Mouse (Mus musculus): Measurements from ENCODE around the gene Tmem217. TPM values are rescaled to one million over a fixed set of nuclear protein-coding genes. Genes with fewer than 3 reads are reported as not detected.

Tmem217 gene
- polyA plus RNA-seq, 1 experiment from 2014 or later = 2.5 TPM

- Histone ChIP-seq H3K9me3 (no peaks in the 10 kb centered on the region), H3K27me3 (ENCODE audit: insufficient read depth, poor library complexity, severe bottlenecking) (no peaks in the 10 kb centered on the region), H3K27ac (no peak overlapping the region), H3K4me1 (replicated peaks) (no peaks in the 10 kb centered on the region), H3K4me3 (no peak overlapping the region), H3K36me3 (peaks cover 97% of the 10 kb centered on the region)
- WGBS = 86% methylated on average over 6 of the region's 6 CpGs
- no peak for DNase-seq (ENCODE audit: low spot score)
These were observed 17.6 kb upstream of the Tmem217 start for GRCm38 (mm10) chr17:29569831-29570230.

GRCm38 (mm10) chr17:29568435-29568834 is 16.2 kb upstream of the Tmem217 start:
- WGBS = 86% methylated on average over 15 of the region's 15 CpGs
- no peak overlapping the region for H3K4me3 ChIP-seq

GRCm38 (mm10) chr17:29565521-29565920 is 13.3 kb upstream of the Tmem217 start:
- DNase-seq (ENCODE audit: low spot score) = no peak
- H3K27ac ChIP-seq = no peak overlapping the region
- H3K27me3 ChIP-seq (ENCODE audit: insufficient read depth, poor library complexity, severe bottlenecking) = no peaks in the 10 kb centered on the region
- H3K36me3 ChIP-seq = peaks cover 66% of the 10 kb centered on the region
- H3K4me1 ChIP-seq (replicated peaks) = no peaks in the 10 kb centered on the region
- H3K4me3 ChIP-seq = no peak overlapping the region
- WGBS = 98% methylated on average over 5 of the region's 5 CpGs
- H3K9me3 ChIP-seq = no peaks in the 10 kb centered on the region

More at GRCm38 (mm10) chr17:29568435-29568834, 16.2 kb upstream of the Tmem217 start:
- peaks cover 95% of the 10 kb centered on the region for H3K36me3 ChIP-seq
- H3K27me3 ChIP-seq (ENCODE audit: insufficient read depth, poor library complexity, severe bottlenecking) = no peaks in the 10 kb centered on the region
- no peaks in the 10 kb centered on the region for H3K4me1 ChIP-seq (replicated peaks)
- H3K27ac ChIP-seq = no peak overlapping the region
- no peak for DNase-seq (ENCODE audit: low spot score)
- no peaks in the 10 kb centered on the region for H3K9me3 ChIP-seq

- peaks cover 28% of the 10 kb centered on the region for H3K36me3 ChIP-seq
- 0 out of 2 replicates have a peak, but pooled peaks cover 5% of the 10 kb centered on the region for H3K9me3 ChIP-seq
- H3K4me3 ChIP-seq = no peak overlapping the region
- 85% methylated on average over 5 of the region's 5 CpGs for WGBS
- DNase-seq (ENCODE audit: low spot score) = no peak
- H3K27ac ChIP-seq = no peak overlapping the region
- no peaks in the 10 kb centered on the region for H3K27me3 ChIP-seq (ENCODE audit: insufficient read depth, poor library complexity, severe bottlenecking)
- peaks cover 10% of the 10 kb centered on the region for H3K4me1 ChIP-seq (replicated peaks)
These were observed 6.3 kb upstream of the Tmem217 start for GRCm38 (mm10) chr17:29558476-29558875.

GRCm38 (mm10) chr17:29556893-29557292 is 4.7 kb upstream of the Tmem217 start:
- 0 out of 2 replicates have a peak, but pooled peaks cover 5% of the 10 kb centered on the region for H3K9me3 ChIP-seq
- 91% methylated on average over 7 of the region's 7 CpGs for WGBS

GRCm38 (mm10) chr17:29556456-29556855 is 4.3 kb upstream of the Tmem217 start:
- Histone ChIP-seq H3K9me3 (0 out of 2 replicates have a peak, but pooled peaks cover 5% of the 10 kb centered on the region), H3K27ac (no peak overlapping the region), H3K36me3 (peaks cover 28% of the 10 kb centered on the region), H3K27me3 (ENCODE audit: insufficient read depth, poor library complexity, severe bottlenecking) (no peaks in the 10 kb centered on the region), H3K4me3 (no peak overlapping the region), H3K4me1 (replicated peaks) (peaks cover 12% of the 10 kb centered on the region)
- 94% methylated on average over 10 of the region's 10 CpGs for WGBS
- no peak for DNase-seq (ENCODE audit: low spot score)

More at GRCm38 (mm10) chr17:29556893-29557292, 4.7 kb upstream of the Tmem217 start:
- Histone ChIP-seq H3K4me3 (no peak overlapping the region), H3K4me1 (replicated peaks) (peaks cover 10% of the 10 kb centered on the region), H3K27ac (no peak overlapping the region), H3K36me3 (peaks cover 28% of the 10 kb centered on the region), H3K27me3 (ENCODE audit: insufficient read depth, poor library complexity, severe bottlenecking) (no peaks in the 10 kb centered on the region)
- DNase-seq (ENCODE audit: low spot score) = no peak

- Histone ChIP-seq H3K36me3 (peaks cover 17% of the 10 kb centered on the region), H3K4me3 (no peak overlapping the region), H3K27me3 (ENCODE audit: insufficient read depth, poor library complexity, severe bottlenecking) (no peaks in the 10 kb centered on the region), H3K9me3 (no peaks in the 10 kb centered on the region), H3K4me1 (replicated peaks) (peaks cover 34% of the 10 kb centered on the region), H3K27ac (no peak overlapping the region)
- DNase-seq (ENCODE audit: low spot score) = no peak
These were observed 2.0 kb upstream of the Tmem217 start for GRCm38 (mm10) chr17:29554176-29554575.

- H3K4me3 ChIP-seq = peak overlapping the region; percentile 99; the same call in 1 of the 2 replicates
- no peaks in the 10 kb centered on the region for H3K9me3 ChIP-seq
- H3K27me3 ChIP-seq (ENCODE audit: insufficient read depth, poor library complexity, severe bottlenecking) = no peaks in the 10 kb centered on the region
- 0 out of 2 replicates have a peak, but pooled peaks cover 5% of the 10 kb centered on the region for H3K36me3 ChIP-seq
- WGBS = 67% methylated on average over 6 of the region's 6 CpGs
- H3K4me1 ChIP-seq (replicated peaks) = peaks cover 28% of the 10 kb centered on the region
- no peak for DNase-seq (ENCODE audit: low spot score)
- no peak overlapping the region for H3K27ac ChIP-seq
These were observed 1.2 kb downstream of the Tmem217 start for GRCm38 (mm10) chr17:29551019-29551418.

- peak within 1 kb of the TSS; percentile 99 for H3K4me3 ChIP-seq
- H3K27me3 ChIP-seq (ENCODE audit: insufficient read depth, poor library complexity, severe bottlenecking) = no peaks in the 10 kb centered on the region
- H3K4me1 ChIP-seq (replicated peaks) = peaks cover 28% of the 10 kb centered on the region
- no peaks in the 10 kb centered on the region for H3K9me3 ChIP-seq
- under 1% methylated on average over 44 of the region's 44 CpGs for WGBS
- peak within 1 kb of the TSS; percentile 96 for H3K27ac ChIP-seq
- peak; percentile 93 for DNase-seq (ENCODE audit: low spot score)
- H3K36me3 ChIP-seq = no peaks in the 10 kb centered on the region
These were observed 2.4 kb downstream of the Tmem217 start, which contains the start of the genes Gm17657 and Tbc1d22b for GRCm38 (mm10) chr17:29549543-29550428. Gm17657 (minus strand) TSS chr17:29549638. Tbc1d22b (plus strand) TSS chr17:29549785.

- DNase-seq (ENCODE audit: low spot score) = no peak
- 54% methylated on average over 8 of the region's 8 CpGs for WGBS
- peak overlapping the region; percentile 99 for H3K4me3 ChIP-seq
- peaks cover 28% of the 10 kb centered on the region for H3K4me1 ChIP-seq (replicated peaks)
- no peaks in the 10 kb centered on the region for H3K27me3 ChIP-seq (ENCODE audit: insufficient read depth, poor library complexity, severe bottlenecking)
- H3K36me3 ChIP-seq = no peaks in the 10 kb centered on the region
- peak overlapping the region; percentile 96; the same call in 1 of the 2 replicates for H3K27ac ChIP-seq
- no peaks in the 10 kb centered on the region for H3K9me3 ChIP-seq
These were observed 3.2 kb downstream of the Tmem217 start for GRCm38 (mm10) chr17:29548994-29549393.

GRCm38 (mm10) chr17:29548494-29548893 is 3.7 kb downstream of the Tmem217 start:
- no peaks in the 10 kb centered on the region for H3K27me3 ChIP-seq (ENCODE audit: insufficient read depth, poor library complexity, severe bottlenecking)
- DNase-seq (ENCODE audit: low spot score) = no peak
- no peak overlapping the region for H3K4me3 ChIP-seq
- H3K4me1 ChIP-seq (replicated peaks) = peaks cover 26% of the 10 kb centered on the region
- no peak overlapping the region for H3K27ac ChIP-seq
- 78% methylated on average over 3 of the region's 3 CpGs for WGBS
- H3K9me3 ChIP-seq = no peaks in the 10 kb centered on the region
- H3K36me3 ChIP-seq = no peaks in the 10 kb centered on the region

- WGBS = 87% methylated on average over 5 of the region's 5 CpGs
These were observed 6.9 kb downstream of the Tmem217 start for GRCm38 (mm10) chr17:29545241-29545640.

GRCm38 (mm10) chr17:29544064-29544463 is 8.1 kb downstream of the Tmem217 start:
- no peak for DNase-seq (ENCODE audit: low spot score)
- Histone ChIP-seq H3K27me3 (ENCODE audit: insufficient read depth, poor library complexity, severe bottlenecking) (no peaks in the 10 kb centered on the region), H3K27ac (no peak overlapping the region), H3K36me3 (no peaks in the 10 kb centered on the region), H3K4me3 (no peak overlapping the region), H3K4me1 (replicated peaks) (peaks cover 1% of the 10 kb centered on the region; the same call in 1 of the 2 replicates), H3K9me3 (no peaks in the 10 kb centered on the region)
- WGBS = 86% methylated on average over 2 of the region's 2 CpGs

More at GRCm38 (mm10) chr17:29545241-29545640, 6.9 kb downstream of the Tmem217 start:
- H3K36me3 ChIP-seq = no peaks in the 10 kb centered on the region
- H3K9me3 ChIP-seq = no peaks in the 10 kb centered on the region
- H3K27me3 ChIP-seq (ENCODE audit: insufficient read depth, poor library complexity, severe bottlenecking) = no peaks in the 10 kb centered on the region
- no peak overlapping the region for H3K27ac ChIP-seq
- peaks cover 11% of the 10 kb centered on the region for H3K4me1 ChIP-seq (replicated peaks)
- DNase-seq (ENCODE audit: low spot score) = no peak
- no peak overlapping the region for H3K4me3 ChIP-seq
